Comparison of ENCODE assay signal across 27 mouse cellular contexts in the genomic region with DNA sequence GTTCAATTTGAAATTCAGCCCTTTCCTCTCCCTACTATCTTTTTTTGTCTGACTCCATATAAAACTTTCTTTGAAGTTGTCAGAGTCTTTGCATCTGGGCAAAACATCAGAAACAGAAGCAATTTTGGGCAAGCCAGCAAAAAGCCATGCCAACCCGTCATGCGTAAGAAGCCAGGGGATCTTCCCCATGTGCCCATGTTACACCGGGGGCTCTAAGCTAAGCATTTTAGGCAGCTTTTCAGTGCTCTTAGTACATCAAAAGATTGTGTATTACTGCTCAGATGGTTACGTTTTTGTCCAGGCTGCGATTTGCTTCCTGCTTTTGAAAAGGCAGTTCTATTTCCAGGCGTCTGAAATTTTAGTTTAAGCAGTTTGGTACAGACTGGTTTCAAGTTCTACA.
"Had no signal": no experiment of that assay in that cellular context is flagged by ENCODE, and none has a peak within 500 bp of the region (broad histone marks: within the 10 kb centered on the region; RNA-seq: fewer than 3 reads in every experiment).

No protein-coding gene starts in this region.

- H3K9me3 ChIP-seq: heart, embryonic 13.5 days; heart, embryonic 15.5 days; hindbrain, embryonic 13.5 days; hindbrain, embryonic 15.5 days; kidney, embryonic 15.5 days; limb, embryonic 10.5 days; limb, embryonic 12.5 days; liver, embryonic 12.5 days had no signal

- H3K9ac ChIP-seq: heart, embryonic 13.5 days; heart, embryonic 15.5 days; hindbrain, embryonic 13.5 days; hindbrain, embryonic 15.5 days; kidney, embryonic 15.5 days; limb, embryonic 12.5 days; liver, embryonic 12.5 days; liver, embryonic 14.5 days had no signal

- H3K27ac ChIP-seq: heart, adult 2 months; heart, embryonic 13.5 days; heart, embryonic 15.5 days; hindbrain, embryonic 13.5 days; hindbrain, embryonic 15.5 days; hindbrain, postnatal 0 days; kidney, embryonic 15.5 days; kidney, postnatal 0 days; layer of hippocampus, adult 2 months; left cerebral cortex, adult 2 months; limb, embryonic 10.5 days; limb, embryonic 12.5 days; liver, embryonic 12.5 days; liver, embryonic 14.5 days had no signal

- H3K36me3 ChIP-seq: heart, embryonic 13.5 days; heart, embryonic 15.5 days; hindbrain, embryonic 13.5 days; hindbrain, embryonic 15.5 days; kidney, embryonic 15.5 days; limb, embryonic 10.5 days; limb, embryonic 12.5 days; liver, embryonic 12.5 days had no signal

- H3K27me3 ChIP-seq: heart, embryonic 13.5 days; heart, embryonic 15.5 days; hindbrain, embryonic 13.5 days; hindbrain, embryonic 15.5 days; kidney, embryonic 15.5 days; limb, embryonic 12.5 days; liver, embryonic 12.5 days had no signal

- H3K4me3 ChIP-seq: heart, adult 2 months; heart, embryonic 13.5 days; heart, embryonic 15.5 days; hindbrain, embryonic 13.5 days; hindbrain, embryonic 15.5 days; kidney, embryonic 15.5 days; layer of hippocampus, adult 2 months; left cerebral cortex, adult 2 months; limb, embryonic 10.5 days; limb, embryonic 12.5 days; liver, embryonic 12.5 days had no signal

- H3K4me1 ChIP-seq: heart, embryonic 13.5 days; heart, embryonic 15.5 days; hindbrain, embryonic 13.5 days; hindbrain, embryonic 15.5 days; kidney, embryonic 15.5 days; limb, embryonic 10.5 days; limb, embryonic 12.5 days; liver, embryonic 12.5 days had no signal

- H3K4me2 ChIP-seq: heart, embryonic 11.5 days; heart, embryonic 13.5 days; heart, embryonic 15.5 days; hindbrain, embryonic 13.5 days; hindbrain, embryonic 15.5 days; kidney, embryonic 15.5 days; limb, embryonic 12.5 days; liver, embryonic 12.5 days had no signal

- ATAC-seq: hindbrain, postnatal 0 days; intestine, embryonic 16.5 days; liver, embryonic 12.5 days had no signal

- DNase-seq: gastrocnemius, postnatal 14 days; gastrocnemius, postnatal 36 days; heart, adult 11 months; heart, adult 2 months; heart, postnatal 14 days; heart, postnatal 36 days; kidney, adult 11 months; kidney, adult 2 months; kidney, adult 9 months; kidney, postnatal 25 days; kidney, postnatal 4 days; liver had no signal
